Mouse (Mus musculus): Measurements from ENCODE around the gene Ip6k2. TPM values are rescaled to one million over a fixed set of nuclear protein-coding genes. Genes with fewer than 3 reads are reported as not detected.

Ip6k2 gene
- polyA plus RNA-seq, 2 experiments from 2014 or later = 20.1 to 27.6 TPM

DNA sequence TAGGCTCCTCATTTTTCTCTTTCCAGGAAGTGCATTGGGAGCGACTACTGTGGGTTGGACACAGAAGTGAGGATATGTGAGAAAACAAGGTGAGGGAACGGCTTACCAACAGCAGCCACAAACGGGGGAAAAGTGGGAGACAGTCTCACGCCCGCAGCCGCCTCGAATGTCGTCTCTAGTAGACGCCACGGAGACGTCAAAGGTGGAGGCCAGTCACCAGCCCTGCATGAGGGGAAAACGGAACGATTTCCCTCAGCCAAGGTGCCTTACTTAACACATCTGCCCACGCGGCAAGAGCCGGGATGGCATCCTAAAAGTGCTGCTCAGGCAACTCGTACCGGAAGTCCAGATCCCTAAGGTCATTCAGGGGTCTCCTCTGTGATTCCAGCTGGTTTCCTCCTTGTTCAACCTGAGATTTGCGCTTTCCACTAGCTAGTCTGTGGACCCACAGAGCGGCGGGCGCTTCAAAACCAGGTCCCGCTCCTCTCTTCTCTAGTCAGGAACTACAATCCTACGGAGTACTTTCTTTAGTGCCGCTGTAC is 40.6 kb downstream of the Ip6k2 start:
- no peak for ATAC-seq

DNA sequence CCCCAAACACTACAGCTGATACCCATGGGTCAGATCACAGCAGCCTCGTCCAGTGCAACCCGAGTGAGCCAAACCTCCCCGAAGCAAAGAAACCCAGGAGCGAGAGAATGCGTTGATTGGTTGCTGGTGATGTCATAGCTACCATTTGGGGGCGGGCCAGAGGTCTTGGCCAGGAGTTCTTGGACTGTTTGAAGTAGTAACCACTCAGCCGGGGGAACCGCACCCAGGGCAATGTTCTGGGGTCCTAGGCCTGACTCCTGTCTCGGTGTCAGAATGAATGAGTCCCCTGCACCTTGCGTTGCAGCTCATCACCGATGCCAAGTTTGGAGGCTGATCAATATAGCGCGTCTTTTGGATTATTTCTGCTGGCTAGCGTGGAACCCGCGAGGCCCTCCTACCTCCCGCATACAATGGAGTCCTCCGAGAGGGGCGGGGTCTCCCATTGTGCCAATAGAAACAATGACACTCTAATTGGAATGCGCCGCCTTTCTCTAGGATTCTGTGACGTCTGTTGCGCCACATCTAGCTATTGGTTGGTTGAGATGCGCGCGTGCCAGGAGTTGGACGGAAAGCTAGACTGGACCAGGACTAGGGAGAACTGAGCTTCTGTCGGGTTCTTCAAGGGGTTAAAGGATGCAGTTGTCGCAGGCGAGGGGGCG is 41.3 kb downstream of the Ip6k2 start:
- no peak for ATAC-seq

DNA sequence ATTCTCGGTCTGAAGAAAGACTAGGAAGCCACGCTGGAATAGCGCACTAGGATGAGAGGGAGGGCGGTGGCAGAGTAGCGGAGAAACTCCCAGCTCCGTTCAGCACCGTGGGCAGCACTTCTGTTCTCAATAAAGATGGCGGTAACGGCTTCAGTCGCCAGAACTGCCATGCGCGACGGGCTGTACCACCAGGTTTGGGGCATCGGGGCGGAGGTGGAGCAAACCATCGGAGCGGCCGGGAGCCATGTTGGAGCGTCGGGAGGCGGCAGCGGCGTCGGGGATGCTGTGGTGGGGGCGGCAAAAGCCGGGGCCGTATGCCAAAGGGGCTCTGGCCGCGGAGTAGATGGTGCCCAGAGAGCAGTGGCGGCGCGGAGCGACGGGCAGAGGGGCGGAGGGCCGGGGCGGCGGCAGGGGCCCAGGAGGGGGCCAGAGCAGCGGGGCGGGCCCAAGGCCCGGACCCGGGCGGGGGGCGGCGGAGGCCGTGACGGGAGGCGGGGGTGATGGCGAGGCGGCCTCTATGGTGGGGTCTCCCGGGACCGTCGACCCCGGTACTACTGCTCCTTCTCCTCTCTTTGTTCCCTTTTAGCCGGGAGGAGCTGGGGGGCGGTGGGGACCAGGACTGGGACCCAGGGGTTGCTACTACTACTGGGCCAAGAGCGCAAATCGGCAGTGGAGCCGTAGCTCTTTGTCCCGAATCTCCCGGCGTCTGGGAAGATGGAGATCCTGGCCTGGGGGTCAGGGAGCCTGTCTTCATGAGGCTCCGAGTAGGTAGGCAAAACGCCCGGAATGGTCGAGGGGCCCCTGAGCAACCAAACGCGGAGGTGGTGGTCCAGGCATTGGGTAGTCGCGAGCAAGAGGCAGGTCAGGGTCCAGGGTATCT is 42.5 kb downstream of the Ip6k2 start, which contains the start of gene Celsr3:
Gene Celsr3 (plus strand): TSS at position 501 of the 880 bp plus-strand sequence.
- no peak for ATAC-seq

DNA sequence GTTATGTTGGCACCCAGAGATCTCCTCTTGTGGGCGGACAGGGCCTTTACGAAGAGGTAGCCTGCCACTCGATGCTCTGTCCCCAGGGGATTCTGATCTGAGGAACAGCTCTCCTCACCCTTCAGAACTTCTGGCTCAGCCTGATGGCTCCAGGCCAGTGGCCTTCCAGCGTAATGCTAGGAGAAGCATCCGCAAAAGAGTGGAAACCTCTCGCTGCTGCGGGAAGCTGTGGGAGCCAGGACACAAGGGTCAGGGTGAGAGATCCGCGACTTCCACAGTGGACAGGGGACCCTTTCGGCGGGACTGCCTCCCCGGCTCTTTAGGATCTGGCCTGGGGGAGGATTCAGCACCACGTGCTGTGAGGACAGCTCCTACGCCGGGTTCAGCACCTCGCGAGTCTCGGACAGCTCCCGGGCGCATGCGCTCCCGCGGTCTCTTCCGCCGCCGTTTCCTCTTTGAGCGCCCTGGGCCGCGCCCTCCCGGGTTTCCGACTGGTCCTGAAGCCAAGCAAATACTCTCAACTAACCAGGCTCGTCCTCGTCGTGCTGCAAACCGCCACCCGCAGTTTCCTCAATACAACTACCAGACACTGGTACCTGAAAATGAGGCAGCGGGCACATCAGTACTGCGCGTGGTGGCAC is 43.2 kb downstream of the Ip6k2 start:
- peak; percentile 67 for ATAC-seq

DNA sequence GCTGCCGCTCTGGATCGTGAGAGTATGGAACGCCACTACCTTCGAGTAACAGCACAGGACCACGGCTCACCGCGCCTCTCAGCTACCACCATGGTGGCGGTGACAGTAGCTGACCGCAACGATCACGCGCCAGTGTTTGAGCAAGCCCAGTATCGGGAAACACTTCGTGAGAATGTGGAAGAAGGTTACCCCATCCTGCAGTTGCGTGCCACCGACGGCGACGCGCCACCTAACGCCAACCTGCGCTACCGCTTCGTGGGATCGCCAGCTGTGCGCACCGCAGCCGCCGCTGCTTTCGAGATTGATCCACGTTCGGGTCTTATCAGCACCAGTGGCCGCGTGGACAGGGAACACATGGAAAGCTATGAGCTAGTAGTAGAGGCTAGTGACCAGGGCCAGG is 43.9 kb downstream of the Ip6k2 start:
- ATAC-seq = no peak

DNA sequence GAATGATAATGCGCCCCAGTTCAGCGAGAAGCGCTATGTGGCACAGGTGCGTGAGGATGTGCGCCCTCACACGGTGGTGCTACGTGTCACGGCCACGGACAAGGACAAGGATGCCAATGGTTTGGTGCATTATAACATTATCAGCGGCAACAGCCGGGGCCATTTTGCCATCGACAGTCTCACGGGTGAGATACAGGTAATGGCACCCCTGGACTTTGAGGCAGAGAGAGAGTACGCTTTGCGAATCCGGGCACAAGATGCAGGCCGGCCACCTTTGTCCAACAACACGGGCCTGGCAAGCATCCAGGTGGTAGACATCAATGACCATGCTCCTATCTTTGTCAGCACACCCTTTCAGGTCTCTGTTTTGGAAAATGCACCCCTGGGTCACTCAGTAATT is 44.3 kb downstream of the Ip6k2 start:
- no peak for ATAC-seq

DNA sequence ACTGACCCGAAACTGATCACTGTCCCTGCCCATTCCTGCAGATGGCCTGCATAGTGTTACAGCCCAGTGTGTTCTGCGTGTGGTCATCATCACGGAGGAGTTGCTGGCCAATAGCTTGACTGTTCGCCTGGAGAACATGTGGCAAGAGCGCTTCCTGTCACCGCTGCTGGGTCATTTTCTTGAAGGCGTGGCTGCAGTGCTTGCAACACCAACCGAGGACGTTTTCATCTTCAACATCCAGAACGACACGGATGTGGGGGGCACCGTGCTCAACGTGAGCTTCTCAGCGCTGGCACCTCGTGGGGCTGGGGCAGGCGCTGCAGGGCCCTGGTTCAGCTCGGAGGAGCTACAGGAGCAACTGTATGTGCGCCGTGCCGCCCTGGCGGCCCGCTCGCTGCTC is 48.0 kb downstream of the Ip6k2 start:
- ATAC-seq = no peak

DNA sequence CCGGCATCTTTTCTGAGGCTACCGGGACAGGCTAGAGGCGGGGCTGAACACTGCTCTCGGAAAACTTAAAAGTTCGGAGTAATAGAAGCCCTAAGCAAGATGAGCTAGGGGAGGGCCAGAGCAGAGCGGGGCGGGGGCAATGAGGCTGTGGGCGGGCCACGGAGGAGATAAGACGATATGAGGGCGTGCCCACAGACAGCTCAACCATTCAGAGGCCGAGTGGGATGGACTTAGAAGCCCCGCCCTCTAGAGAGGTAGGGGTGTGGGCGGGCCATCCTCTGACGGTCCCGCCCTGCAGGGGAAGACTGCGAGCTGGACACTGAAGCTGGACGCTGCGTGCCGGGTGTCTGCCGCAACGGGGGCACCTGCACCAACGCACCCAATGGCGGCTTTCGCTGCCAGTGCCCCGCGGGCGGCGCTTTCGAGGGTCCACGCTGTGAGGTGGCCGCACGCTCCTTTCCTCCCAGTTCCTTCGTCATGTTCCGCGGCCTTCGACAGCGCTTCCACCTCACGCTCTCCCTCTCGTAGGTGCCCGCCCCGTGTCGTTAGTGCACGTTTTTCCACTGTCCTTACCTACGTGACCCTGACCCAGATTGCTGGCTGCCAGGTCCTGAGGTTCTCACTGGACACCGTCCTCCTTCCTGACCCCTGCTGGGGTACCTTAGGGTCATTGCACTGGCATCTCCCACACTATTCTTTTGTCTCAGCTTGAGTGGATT is 49.0 kb downstream of the Ip6k2 start:
- peak; percentile 93 for ATAC-seq

DNA sequence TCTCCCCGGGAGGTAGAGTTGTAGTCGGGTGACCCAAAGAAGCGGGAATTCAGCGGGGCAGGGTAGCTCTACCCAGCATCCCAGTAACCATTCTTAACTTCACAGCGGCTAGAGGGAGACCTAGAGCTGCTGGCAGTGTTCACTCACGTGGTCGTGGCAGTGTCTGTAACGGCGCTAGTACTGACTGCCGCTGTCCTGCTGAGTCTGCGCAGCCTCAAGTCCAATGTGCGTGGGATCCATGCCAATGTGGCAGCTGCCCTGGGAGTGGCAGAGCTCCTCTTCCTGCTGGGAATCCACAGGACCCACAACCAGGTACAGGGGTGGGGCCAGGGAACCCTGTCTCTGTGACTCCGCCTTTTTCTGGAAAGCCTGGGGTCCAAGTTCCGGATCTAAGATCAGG is 59.4 kb downstream of the Ip6k2 start:
- no peak for ATAC-seq

DNA sequence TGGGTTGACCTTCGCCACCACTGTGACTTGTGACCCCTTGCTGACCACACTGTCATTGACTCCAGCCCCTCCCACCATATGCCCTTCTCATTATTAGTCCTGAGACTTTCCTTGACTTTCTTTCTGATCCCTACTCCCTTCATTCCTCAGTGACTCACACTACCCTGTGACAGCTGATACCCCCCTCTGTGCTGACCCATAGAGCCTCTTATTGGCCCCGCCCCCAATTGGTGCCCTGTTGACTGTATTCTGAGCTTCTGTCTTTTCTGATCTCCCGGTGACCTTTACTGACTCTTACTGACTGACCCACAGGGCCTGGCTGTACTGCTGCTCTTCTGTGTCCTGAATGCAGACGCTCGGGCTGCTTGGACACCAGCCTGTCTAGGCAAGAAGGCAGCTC is 61.8 kb downstream of the Ip6k2 start:
- no peak for ATAC-seq

DNA sequence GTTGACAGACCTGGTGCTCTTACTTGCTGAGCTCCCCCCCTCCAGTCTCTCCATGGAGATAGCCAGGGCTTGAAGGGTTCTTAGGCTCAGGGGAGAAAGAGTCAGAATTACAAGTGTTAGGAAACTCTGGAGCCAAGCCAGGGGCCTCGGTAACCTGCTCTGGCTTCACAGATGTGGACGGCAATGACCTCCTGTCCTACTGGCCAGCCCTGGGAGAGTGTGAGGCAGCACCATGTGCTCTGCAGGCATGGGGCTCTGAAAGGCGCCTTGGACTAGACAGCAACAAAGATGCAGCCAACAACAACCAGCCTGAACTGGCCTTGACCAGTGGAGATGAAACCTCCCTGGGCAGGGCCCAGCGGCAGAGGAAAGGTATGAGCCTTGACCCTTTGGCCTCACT is 63.8 kb downstream of the Ip6k2 start:
- ATAC-seq = no peak

DNA sequence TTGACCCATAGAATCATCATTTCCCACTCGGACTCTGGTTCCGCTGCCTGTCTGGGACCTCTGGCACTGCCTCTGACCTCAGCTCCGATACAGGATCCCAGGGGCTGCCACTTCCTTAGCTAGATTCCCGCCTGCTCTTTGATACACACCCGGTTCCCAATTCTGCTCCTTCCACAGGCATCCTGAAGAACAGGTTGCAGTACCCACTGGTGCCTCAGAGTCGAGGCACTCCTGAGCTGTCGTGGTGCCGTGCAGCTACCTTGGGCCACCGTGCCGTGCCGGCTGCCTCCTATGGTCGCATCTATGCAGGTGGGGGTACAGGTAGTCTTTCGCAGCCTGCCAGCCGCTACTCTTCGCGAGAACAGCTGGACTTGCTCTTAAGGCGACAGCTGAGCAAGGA is 64.8 kb downstream of the Ip6k2 start:
- no peak for ATAC-seq

DNA sequence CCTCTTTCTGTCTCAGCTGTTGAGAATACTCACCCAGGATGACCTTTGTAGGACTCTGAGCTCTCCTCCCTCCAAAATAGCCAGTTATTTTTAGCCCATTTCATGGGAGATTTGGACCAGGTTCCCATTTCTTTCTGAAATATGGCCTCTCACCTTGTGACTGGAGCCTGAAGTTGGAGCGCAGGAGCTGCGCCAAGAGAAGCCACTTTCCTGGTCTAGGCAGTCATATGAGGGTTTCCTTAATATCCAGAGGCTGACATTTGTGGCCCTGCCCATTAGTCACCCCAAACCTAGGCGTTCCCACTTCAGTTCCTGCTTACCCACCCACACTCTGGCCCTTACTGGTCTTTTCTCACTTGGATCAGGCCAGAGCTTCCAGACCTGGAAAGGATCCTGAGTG is 69.4 kb downstream of the Ip6k2 start, which contains the start of gene Slc26a6:
Gene Slc26a6 (plus strand): TSS at position 308 of the 400 bp plus-strand sequence.
- no peak for ATAC-seq

DNA sequence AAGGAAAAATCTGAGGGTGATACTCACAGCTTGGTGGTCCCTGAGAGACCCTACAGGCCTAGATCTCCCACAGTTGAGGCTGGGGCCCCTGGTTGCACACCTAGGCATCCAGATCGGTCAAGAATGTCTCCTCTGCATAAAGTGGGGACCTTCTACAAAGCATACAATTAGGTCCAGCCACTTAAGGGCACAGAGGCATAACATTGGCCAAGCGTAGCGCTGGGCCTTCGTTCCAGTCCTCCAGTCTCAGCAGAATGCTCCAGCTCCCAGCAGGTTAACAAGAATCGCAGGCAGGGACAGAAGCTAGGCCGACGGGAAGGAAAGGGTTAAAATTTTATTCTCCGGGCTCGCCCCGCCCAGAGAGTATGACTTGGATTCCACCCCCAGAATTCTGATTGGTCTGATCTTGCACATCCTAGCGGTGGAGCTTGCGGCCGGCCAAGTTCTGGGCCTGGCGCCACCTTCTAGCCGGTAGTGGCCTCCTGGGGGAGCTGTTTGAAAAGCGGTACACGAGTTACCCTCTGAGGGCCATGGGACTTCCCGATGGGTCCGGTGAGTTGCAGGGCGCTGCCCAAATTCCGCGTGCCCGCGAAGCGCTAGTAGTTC is 70.1 kb downstream of the Ip6k2 start:
- peak; percentile 99 for ATAC-seq

DNA sequence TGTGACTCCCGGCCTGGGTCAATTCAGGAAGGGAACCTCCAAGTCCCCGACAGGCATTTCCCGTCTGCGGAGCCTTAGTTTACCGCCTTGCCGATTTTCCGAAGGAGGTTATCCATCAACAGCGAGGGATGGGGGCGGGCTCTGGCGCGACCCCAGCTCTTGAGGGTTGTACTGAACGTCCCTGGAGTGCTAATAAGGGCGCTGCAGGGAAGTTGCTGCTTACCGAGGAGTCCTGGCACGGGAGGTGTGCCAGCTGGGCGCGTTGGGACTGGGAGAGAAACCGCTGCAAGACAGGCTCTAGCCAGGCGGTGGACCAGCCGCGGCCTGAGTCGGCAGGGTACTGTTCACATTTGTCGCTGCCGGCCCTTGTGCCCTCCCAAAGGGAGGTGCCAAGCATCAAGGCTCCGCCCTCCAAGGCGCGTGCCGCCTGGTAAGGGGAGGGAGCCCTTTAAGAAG is 70.7 kb downstream of the Ip6k2 start:
- peak; percentile 69 for ATAC-seq

DNA sequence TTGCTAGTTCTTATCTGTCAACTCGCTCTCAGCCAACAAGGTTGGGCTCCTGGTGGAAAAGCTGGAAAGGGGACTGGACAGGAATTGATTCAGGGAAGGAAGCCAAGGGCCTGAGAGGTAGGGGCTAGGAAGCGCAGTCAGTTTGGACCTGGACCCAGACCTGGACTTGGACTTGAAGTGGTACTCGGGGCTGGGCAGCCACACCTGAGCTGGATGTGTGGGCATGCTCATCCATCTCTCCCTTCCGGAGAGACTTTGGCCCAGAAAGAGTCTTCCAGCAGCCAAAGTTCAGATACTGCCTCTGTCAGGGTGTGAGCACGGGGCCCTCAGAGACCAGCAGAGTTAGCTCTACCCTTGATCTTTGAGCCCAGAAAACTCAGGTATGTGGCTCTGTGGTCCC is 71.7 kb downstream of the Ip6k2 start:
- ATAC-seq = no peak

Other genes starting within 250 kb of the Ip6k2 start
- 100 to 1,000 TPM; 155 to 180 TPM for gene Impdh2, start 223.5 kb upstream of the Ip6k2 start, polyA plus RNA-seq (2017; shearing (Covaris generic))
- gene Ndufaf3, start 216.4 kb upstream of the Ip6k2 start, polyA plus RNA-seq (2017; shearing (Covaris generic)) = 10 to 100 TPM; 48.0 to 61.4 TPM
- gene Dalrd3, start 213.9 kb upstream of the Ip6k2 start, polyA plus RNA-seq (2017; shearing (Covaris generic)) = 10 to 100 TPM; 65.5 to 75.7 TPM
- gene Wdr6, start 205.1 kb upstream of the Ip6k2 start, polyA plus RNA-seq (2017; shearing (Covaris generic)) = 10 to 100 TPM; 29.8 to 56.5 TPM
- gene P4htm, start 186.1 kb upstream of the Ip6k2 start, polyA plus RNA-seq (2017; shearing (Covaris generic)) = 10 to 100 TPM in 1 of 2 experiments, 1 to 10 TPM in 1; 7.8 to 15.5 TPM
- 10 to 100 TPM; 61.3 to 92.7 TPM for gene Arih2, start 134.4 kb upstream of the Ip6k2 start, polyA plus RNA-seq (2017; shearing (Covaris generic))
- 10 to 100 TPM; 40.4 to 61.1 TPM for gene Slc25a20, start 121.7 kb upstream of the Ip6k2 start, polyA plus RNA-seq (2017; shearing (Covaris generic))
- 1 to 10 TPM; 3.7 to 6.7 TPM for gene Prkar2a, start 94.5 kb upstream of the Ip6k2 start, polyA plus RNA-seq (2017; shearing (Covaris generic))
- gene Nckipsd, start 24.6 kb downstream of the Ip6k2 start, polyA plus RNA-seq (2017; shearing (Covaris generic)) = 1 to 10 TPM; 7.5 to 7.8 TPM
- under 1 TPM in 1 of 2 experiments, not detected in 1; 0.05 TPM for gene Celsr3, start 42.5 kb downstream of the Ip6k2 start, polyA plus RNA-seq (2017; shearing (Covaris generic))
- gene Slc26a6, start 69.5 kb downstream of the Ip6k2 start, polyA plus RNA-seq (2017; shearing (Covaris generic)) = 10 to 100 TPM in 1 of 2 experiments, 1 to 10 TPM in 1; 8.2 to 24.2 TPM
- gene Tmem89, start 130.8 kb downstream of the Ip6k2 start, polyA plus RNA-seq (2017; shearing (Covaris generic)) = under 1 TPM in 1 of 2 experiments, not detected in 1; 0.46 TPM
- 100 to 1,000 TPM; 182 to 369 TPM for gene Uqcrc1, start 152.8 kb downstream of the Ip6k2 start, polyA plus RNA-seq (2017; shearing (Covaris generic))
- gene Col7a1, start 169.8 kb downstream of the Ip6k2 start, polyA plus RNA-seq (2017; shearing (Covaris generic)) = not detected
- gene Ucn2, start 202.2 kb downstream of the Ip6k2 start, polyA plus RNA-seq (2017; shearing (Covaris generic)) = not detected
- 10 to 100 TPM in 1 of 2 experiments, 1 to 10 TPM in 1; 6.1 to 12.7 TPM for gene Pfkfb4, start 208.0 kb downstream of the Ip6k2 start, polyA plus RNA-seq (2017; shearing (Covaris generic))